Mouse (Mus musculus) testis, postnatal 14 days (tissue): ENCODE measurements at regions not wholly inside any gene's neighbourhood (a gene's known extent, or its start where the extent isn't known, plus 50 kb on each side); places are given as distances from the start of the nearest gene placed in this dataset.

Experiments
- DNase-seq: peaks from one replicate; pipeline ENCODE4 v3.0.0; 2021; ENCODE audit warnings: low spot score

DNA sequence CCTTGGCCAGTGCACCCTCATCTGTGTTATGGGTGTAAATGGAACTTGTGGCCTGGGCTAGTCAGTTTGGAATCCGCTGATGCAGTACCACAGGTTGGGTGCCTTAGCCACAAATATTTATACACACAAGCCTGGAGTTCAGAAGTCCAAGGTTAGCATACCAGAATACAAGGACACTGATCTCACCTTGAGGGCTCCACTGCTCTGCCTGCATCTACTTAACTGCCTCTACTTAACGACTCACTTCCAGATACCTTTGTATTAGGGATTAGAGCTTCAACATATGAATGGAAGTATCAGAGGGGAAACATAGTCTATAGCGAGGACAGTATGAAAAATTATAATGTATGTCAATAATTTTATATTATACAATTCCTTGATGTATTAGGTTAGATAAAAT, 57.5 kb downstream of the Tmem174 start:
- DNase-seq = no peak

DNA sequence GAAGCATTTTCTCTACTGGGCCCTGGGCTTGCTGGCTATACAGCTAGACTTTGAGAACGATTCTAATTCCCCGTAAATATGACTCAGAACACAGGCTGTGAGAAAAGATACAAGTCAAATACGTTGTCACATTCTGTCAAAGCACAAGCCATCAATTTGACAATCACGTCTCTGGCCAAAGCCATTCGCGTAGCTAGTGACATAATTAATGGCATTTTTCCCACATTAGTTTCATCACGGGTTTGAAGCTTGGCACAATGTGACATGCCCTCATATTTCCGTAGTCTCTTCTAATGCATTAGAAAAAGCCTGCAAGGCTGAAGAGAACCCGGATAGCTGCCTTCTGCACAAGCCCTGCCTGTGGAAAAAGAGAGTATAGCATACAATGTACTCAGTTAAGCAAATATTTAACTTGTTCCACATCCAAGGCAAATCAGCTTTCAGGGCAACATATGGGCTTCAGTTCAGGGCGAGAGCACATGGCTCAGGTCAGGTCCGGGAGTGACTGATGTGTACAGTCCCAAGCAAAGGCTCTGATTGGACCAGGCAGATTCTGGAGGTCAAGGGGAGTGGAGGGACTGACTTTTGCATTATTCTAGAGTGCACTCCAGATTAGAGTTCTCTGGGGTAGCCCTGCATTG, 58.7 kb downstream of the Tmem174 start:
- no peak for DNase-seq

DNA sequence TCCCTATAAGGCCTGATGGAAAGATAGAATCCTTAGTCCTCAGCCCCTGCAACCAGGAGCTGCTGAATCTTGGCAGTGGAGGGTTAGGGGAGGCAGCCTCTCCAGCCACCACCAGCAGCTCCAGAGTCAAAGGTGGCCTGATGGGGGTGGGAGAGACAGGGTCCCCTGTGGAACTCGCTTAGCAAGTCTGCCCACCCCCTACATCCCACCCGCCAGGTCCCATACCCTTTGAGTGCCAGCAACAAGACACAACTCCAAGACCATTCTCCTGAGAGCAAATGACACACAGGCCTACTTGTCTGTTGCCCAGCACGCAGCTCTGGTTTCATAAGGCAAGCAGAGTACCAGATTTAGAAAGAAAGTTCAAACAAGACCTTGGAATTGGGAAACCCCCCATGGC, 61.1 kb downstream of the Tmem174 start:
- DNase-seq = no peak

DNA sequence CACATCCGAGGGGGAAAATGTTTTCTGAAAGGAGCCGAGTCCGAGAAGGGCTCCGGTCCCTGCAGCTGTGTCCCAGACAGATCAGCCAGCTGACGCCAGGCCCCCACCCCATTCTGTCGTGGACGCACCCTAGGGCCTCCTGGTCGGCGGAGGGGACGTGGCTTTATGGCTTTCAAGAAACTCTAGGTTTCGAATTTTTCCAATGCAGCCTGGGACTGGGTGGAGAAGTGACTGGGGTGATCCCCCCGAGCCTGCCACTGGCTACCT, 63.2 kb downstream of the Tmem174 start:
- DNase-seq = no peak

DNA sequence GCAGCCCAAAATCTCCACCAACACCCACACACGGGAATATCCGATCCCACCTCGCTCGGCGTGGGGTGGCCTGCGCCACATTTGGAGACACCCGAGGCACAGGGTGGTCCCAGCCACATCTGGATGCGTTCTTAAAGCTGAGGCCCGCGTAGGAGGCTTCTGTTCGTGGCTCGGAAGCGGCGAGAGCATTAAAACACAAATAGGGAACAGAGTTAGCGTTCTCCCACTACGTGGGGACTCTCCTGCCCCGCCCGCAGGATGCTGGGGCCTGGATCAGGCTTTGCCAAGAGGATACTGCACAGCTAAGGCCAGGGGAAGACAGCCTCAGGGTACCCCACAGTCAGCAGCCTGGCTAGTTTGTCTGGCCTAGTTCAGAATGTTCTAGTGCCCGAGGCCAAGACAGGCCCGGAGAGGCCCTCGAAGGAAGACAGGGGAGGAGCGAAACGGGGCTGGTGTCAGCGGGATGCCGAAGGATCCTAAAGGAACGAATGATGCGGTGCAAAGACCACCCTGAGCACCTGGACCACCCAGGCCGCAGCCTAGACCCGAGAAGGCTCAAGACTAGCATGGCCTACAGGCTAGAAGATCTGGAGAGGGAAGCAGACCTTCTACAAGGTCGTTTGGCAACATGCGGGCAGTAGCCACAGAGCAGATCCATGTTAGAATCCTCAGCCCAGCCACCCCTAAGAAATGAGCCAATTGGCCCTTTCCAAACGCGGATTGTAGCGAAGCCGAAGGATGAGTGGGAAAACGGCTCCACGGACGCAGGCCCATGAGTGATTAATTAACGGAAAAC, 63.8 kb downstream of the Tmem174 start:
- DNase-seq = peak; percentile 35

DNA sequence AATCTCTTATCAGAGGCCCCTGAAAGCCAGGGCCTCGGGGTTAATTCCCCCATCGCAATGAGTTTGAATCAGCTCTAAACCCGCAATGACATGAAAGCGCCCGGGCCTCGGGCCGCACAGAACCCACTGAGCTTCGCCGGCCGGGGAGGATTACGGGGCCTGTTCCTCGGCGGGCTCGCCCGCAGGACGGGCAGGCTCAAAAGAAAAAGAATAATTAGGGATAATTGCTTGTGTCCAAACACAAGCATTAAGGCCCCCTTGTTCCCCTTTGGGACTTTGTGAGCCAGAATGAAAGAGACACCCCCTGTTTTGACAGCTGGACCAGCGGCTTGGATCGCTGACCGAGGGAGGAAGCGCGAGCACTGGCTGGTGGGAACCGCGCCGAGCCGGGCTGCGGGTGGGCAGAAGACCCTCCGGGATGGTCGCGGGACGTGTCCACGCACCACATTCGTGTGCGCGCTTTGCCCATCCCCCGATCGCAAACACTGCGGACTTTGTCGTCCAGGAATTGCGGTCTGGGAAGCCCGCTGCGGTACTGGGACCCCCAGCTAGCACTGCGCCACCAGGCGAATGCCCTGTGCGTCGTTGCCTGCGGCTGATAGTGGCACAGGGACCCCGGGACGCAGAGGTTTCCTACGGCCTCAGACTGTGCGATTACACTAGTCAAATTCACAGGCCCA, 64.5 kb downstream of the Tmem174 start:
- no peak for DNase-seq

DNA sequence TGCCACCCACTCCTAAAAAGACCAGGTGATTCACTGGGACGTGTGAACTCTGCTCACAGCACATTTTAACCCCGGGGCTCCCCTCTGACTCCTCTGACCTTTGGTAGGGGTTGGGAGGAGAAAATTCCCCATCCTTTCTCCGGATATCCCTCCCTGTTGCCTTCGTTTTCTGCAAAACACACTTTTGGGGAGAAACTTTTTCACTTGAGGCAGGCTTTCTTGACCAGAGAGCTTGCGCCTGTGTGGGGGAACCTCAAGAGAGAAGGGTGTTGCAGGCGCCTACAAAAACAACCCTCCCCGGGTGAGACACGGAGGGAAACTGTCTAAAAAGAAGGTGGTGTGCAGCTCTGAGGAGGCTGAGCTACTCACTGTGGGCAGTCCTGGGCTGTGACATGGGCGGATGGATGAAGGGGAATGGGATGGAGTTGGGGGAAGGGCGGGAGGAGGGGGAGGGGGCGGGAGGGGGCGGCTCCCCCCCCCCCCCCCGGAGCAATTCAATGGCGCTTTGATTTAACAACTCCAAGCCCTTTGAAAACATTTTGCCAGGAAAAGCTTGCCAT, 65.1 kb downstream of the Tmem174 start:
- no peak for DNase-seq

DNA sequence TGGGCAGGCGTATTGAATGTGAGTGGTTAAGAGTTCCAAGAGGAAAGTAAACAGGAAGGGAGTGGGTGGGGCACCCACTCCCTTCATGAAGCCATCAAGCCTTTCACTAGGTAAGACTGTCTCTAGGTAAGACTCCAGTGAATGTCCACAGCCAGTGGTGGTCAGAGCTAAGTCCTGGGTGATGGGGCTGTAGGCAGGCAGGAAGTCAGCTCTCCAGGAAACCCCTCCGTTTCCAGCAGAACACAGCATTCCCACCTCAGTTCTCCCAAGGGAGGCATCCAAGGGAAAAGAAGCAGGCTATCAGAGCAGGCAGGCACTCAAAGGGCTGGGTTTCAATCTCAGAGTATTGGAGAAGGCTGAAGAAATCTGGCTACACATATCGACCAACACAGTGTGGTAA, 66.2 kb downstream of the Tmem174 start:
- DNase-seq = no peak

DNA sequence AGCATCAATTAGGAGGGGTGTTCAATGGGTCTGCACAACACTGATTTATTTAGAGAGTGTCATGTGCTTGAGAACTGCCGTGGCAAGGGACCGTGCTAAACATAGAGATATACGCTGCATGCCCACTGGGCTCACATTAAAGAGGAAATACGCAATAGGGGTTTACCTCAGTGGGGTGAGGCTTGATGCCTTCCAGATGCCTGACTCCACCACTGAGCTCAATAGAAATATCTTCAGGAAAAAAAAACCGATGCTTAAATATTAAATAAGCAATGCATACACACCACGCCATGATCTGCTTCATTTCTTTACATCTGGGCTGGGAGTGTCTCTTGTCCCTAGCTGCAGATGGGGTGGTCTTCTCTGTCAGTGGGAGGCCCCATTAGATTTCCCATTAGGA, 63.9 kb upstream of the Gm10320 start:
- DNase-seq = no peak

DNA sequence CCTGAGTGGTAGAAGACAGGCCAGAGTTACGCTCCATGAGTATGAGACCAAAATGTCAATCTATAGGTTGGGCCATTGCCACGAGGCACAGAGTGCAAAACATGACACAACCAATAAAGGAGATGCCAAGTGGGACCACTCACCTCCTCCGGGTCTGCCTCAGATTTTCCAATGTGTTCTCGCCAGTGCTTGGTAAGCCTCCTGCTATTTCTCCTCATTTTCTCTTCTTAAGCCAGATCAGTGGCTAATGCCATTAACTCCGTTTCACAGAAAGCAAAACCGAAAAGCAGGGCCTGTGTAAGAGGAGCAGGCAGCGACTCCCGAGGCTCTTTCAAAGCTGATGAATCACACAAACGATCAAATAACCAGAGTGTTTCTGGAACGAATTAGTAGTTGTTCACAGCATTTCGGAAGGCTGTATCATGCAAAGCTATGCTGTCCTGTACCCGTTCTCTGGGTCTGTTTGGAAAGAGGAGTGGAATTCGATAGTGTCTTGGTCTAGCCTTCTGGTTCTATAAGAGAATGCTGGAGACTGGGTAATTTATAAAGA, 59.7 kb upstream of the Gm10320 start:
- no peak for DNase-seq

DNA sequence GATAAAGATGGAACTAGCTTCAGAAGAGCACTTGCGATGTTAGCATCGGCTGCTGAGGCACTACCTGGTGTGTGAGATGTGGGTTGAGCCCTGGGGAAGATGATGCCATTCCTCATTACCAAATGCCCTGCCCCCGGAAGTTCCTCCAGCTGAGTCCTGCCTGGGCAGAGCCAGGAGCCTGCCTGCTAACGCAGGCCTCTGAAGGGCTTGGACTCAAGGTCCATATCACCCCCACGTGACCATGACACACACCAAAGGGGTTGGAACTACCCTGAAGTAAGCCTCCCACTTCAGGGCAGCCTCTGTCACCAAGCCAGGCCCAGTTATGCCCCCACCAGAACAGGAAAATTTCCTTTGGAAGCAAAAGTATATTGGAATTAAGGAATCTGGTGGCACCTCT, 55.4 kb upstream of the Gm10320 start:
- no peak for DNase-seq

DNA sequence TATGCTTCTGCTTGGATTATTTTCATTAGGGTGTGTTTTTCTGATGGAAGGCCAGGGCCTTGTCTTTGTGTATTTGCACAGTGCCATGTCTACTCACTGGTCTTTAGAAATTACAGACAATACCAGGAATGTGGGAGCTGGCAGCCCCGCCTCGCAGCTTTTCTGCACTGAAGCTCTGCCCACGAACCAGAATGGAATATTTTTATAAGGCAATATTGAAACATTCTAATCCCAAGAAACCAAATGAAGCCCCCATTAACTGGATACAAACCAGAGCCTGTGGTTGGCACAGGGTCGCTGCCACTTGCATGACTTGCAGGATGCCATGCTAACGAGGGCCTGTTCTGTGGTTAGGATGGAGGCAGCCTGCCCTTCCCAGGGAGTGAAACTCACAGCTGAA, 54.3 kb upstream of the Gm10320 start:
- DNase-seq = no peak

DNA sequence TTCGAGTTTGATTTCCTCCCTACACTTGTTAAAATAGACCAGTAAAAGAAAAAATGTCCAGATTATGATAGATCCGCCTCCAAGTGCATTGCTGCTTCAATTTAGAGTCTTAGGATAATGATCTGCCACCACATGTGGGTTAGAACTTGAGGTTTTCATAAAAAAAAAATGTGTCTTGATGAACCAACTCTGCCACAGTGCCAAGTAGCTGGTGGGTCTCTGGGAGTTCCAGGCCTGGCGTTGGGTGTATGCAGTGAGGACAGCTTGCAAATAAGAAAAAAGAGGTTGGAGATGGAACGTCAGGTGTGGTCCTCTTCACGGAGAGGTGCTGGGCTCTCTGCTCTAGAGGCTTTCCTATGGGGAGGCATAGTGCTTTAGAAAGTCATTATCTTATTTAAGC, 53.6 kb upstream of the Gm10320 start:
- no peak for DNase-seq

DNA sequence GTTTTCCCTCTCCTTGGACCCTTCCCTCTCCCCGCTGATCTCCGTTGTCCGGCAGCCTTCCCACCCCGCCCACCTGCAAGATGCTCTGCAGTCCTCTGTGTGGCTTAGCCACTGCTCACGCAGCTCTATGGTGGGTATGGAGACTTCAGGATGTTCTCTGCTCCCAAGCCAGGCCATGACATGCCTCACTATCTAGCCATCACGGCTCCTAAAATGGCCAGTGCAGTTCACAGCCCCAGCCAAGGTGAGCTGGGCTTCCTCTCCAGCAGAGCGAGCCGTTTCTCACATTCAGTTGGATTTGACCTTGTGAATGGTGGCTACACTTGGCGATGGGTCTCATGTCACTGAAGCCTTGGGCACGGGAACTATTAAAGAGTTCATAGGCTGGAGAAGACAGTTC, 52.2 kb upstream of the Gm10320 start:
- no peak for DNase-seq
